Mouse (Mus musculus): ENCODE measurements around the gene Sox8. TPM values are rescaled to one million over a fixed set of nuclear protein-coding genes. Genes with fewer than 3 reads are reported as not detected.

The Sox8 gene
- polyA plus RNA-seq, 1 experiment from 2014 or later, result 12.1 TPM

- Histone ChIP-seq H3K4me1 (peaks cover 45% of the 10 kb centered on the region), H3K27me3 (ENCODE audit: poor library complexity, severe bottlenecking) (peaks cover 58% of the 10 kb centered on the region), H3K4me3 (no peak overlapping the region), H3K9me3 (no peaks in the 10 kb centered on the region), H3K27ac (no peak overlapping the region), H3K36me3 (replicated peaks) (0 out of 2 replicates have a peak, but pooled peaks cover 5% of the 10 kb centered on the region)
- 72% methylated on average over 2 of the region's 2 CpGs for WGBS
- DNase-seq (ENCODE audit: extremely low spot score, low spot score), result no peak
These were observed 5.5 kb upstream of the Sox8 start for GRCm38 (mm10) chr17:25576034-25576433.

GRCm38 (mm10) chr17:25575208-25575971 is 4.9 kb upstream of the Sox8 start:
- DNase-seq (ENCODE audit: extremely low spot score, low spot score), result no peak
- no peaks in the 10 kb centered on the region for H3K9me3 ChIP-seq
- no peak overlapping the region for H3K4me3 ChIP-seq
- peaks cover 60% of the 10 kb centered on the region for H3K27me3 ChIP-seq (ENCODE audit: poor library complexity, severe bottlenecking)
- H3K36me3 ChIP-seq (replicated peaks), result 0 out of 2 replicates have a peak, but pooled peaks cover 3% of the 10 kb centered on the region
- WGBS, result 83% methylated on average over 12 of the region's 12 CpGs
- H3K4me1 ChIP-seq, result peaks cover 50% of the 10 kb centered on the region
- H3K27ac ChIP-seq, result no peak overlapping the region

- Histone ChIP-seq H3K36me3 (replicated peaks) (peaks cover 11% of the 10 kb centered on the region), H3K4me1 (peaks cover 55% of the 10 kb centered on the region), H3K27ac (peak overlapping the region; percentile 81), H3K27me3 (ENCODE audit: poor library complexity, severe bottlenecking) (peaks cover 88% of the 10 kb centered on the region), H3K9me3 (no peaks in the 10 kb centered on the region), H3K4me3 (peak overlapping the region; percentile 73)
- 3% methylated on average over 8 of the region's 8 CpGs for WGBS
- no peak for DNase-seq (ENCODE audit: extremely low spot score, low spot score)
These were observed 951 bp upstream of the Sox8 start for GRCm38 (mm10) chr17:25571453-25571820.

GRCm38 (mm10) chr17:25569833-25570647 is 446 bp downstream of the Sox8 start:
- H3K9me3 ChIP-seq, result no peaks in the 10 kb centered on the region
- H3K27ac ChIP-seq, result peak overlapping the region; percentile 81
- H3K36me3 ChIP-seq (replicated peaks), result peaks cover 11% of the 10 kb centered on the region
- 2% methylated on average over 54 of the region's 54 CpGs for WGBS
- H3K4me1 ChIP-seq, result peaks cover 66% of the 10 kb centered on the region
- peaks cover 93% of the 10 kb centered on the region for H3K27me3 ChIP-seq (ENCODE audit: poor library complexity, severe bottlenecking)
- H3K4me3 ChIP-seq, result peak overlapping the region; percentile 73
- DNase-seq (ENCODE audit: extremely low spot score, low spot score), result no peak

- H3K4me3 ChIP-seq, result peak overlapping the region; percentile 73
- peaks cover 11% of the 10 kb centered on the region for H3K36me3 ChIP-seq (replicated peaks)
- peaks cover 68% of the 10 kb centered on the region for H3K4me1 ChIP-seq
- no peaks in the 10 kb centered on the region for H3K9me3 ChIP-seq
- H3K27ac ChIP-seq, result 0 out of 2 replicates have a peak overlapping the region, but pooled peaks have one; percentile 25
- WGBS, result 71% methylated on average over 11 of the region's 11 CpGs
- DNase-seq (ENCODE audit: extremely low spot score, low spot score), result no peak
- peaks cover 92% of the 10 kb centered on the region for H3K27me3 ChIP-seq (ENCODE audit: poor library complexity, severe bottlenecking)
These were observed 1.6 kb downstream of the Sox8 start for GRCm38 (mm10) chr17:25568880-25569279.

GRCm38 (mm10) chr17:25568206-25568605 is 2.3 kb downstream of the Sox8 start:
- Histone ChIP-seq H3K27me3 (ENCODE audit: poor library complexity, severe bottlenecking) (peaks cover 92% of the 10 kb centered on the region), H3K9me3 (no peaks in the 10 kb centered on the region), H3K36me3 (replicated peaks) (peaks cover 11% of the 10 kb centered on the region), H3K4me3 (peak overlapping the region; percentile 73), H3K4me1 (peaks cover 73% of the 10 kb centered on the region), H3K27ac (no peak overlapping the region; the same call in 1 of the 2 replicates)
- WGBS, result 48% methylated on average over 10 of the region's 10 CpGs
- no peak for DNase-seq (ENCODE audit: extremely low spot score, low spot score)

- 21% methylated on average over 14 of the region's 14 CpGs for WGBS
- Histone ChIP-seq H3K9me3 (no peaks in the 10 kb centered on the region), H3K36me3 (replicated peaks) (peaks cover 11% of the 10 kb centered on the region), H3K4me3 (peak overlapping the region; percentile 73), H3K27me3 (ENCODE audit: poor library complexity, severe bottlenecking) (peaks cover 92% of the 10 kb centered on the region), H3K4me1 (peaks cover 74% of the 10 kb centered on the region), H3K27ac (peak overlapping the region; percentile 56; the same call in 1 of the 2 replicates)
- peak; percentile 77 for DNase-seq (ENCODE audit: extremely low spot score, low spot score)
These were observed 2.7 kb downstream of the Sox8 start for GRCm38 (mm10) chr17:25567745-25568144.

GRCm38 (mm10) chr17:25567261-25567660 is 3.2 kb downstream of the Sox8 start:
- 81% methylated on average over 13 of the region's 13 CpGs for WGBS
- DNase-seq (ENCODE audit: extremely low spot score, low spot score), result no peak
- H3K9me3 ChIP-seq, result no peaks in the 10 kb centered on the region
- peaks cover 92% of the 10 kb centered on the region for H3K27me3 ChIP-seq (ENCODE audit: poor library complexity, severe bottlenecking)
- H3K27ac ChIP-seq, result 0 out of 2 replicates have a peak overlapping the region, but pooled peaks have one; percentile 56
- H3K36me3 ChIP-seq (replicated peaks), result peaks cover 11% of the 10 kb centered on the region
- H3K4me1 ChIP-seq, result peaks cover 75% of the 10 kb centered on the region
- peak overlapping the region; percentile 73; the same call in 1 of the 2 replicates for H3K4me3 ChIP-seq

GRCm38 (mm10) chr17:25565860-25566600 is 4.5 kb downstream of the Sox8 start:
- DNase-seq (ENCODE audit: extremely low spot score, low spot score), result no peak
- whole genome bisulfite sequencing, result 81% methylated on average over 17 of the region's 17 CpGs

GRCm38 (mm10) chr17:25565244-25565643 is 5.2 kb downstream of the Sox8 start:
- Histone ChIP-seq H3K27me3 (ENCODE audit: poor library complexity, severe bottlenecking) (peaks cover 88% of the 10 kb centered on the region), H3K4me1 (peaks cover 76% of the 10 kb centered on the region), H3K36me3 (replicated peaks) (peaks cover 11% of the 10 kb centered on the region), H3K27ac (peak overlapping the region; percentile 68), H3K9me3 (no peaks in the 10 kb centered on the region), H3K4me3 (no peak overlapping the region)
- WGBS, result 43% methylated on average over 6 of the region's 6 CpGs
- no peak for DNase-seq (ENCODE audit: extremely low spot score, low spot score)

More at GRCm38 (mm10) chr17:25565860-25566600, 4.5 kb downstream of the Sox8 start:
- H3K27ac ChIP-seq, result no peak overlapping the region
- H3K4me1 ChIP-seq, result peaks cover 76% of the 10 kb centered on the region
- no peak overlapping the region for H3K4me3 ChIP-seq
- no peaks in the 10 kb centered on the region for H3K9me3 ChIP-seq
- H3K27me3 ChIP-seq (ENCODE audit: poor library complexity, severe bottlenecking), result peaks cover 85% of the 10 kb centered on the region
- H3K36me3 ChIP-seq (replicated peaks), result peaks cover 11% of the 10 kb centered on the region

- H3K27ac ChIP-seq, result peak overlapping the region; percentile 52; the same call in 1 of the 2 replicates
- DNase-seq (ENCODE audit: extremely low spot score, low spot score), result no peak
- peaks cover 11% of the 10 kb centered on the region for H3K36me3 ChIP-seq (replicated peaks)
- peaks cover 88% of the 10 kb centered on the region for H3K27me3 ChIP-seq (ENCODE audit: poor library complexity, severe bottlenecking)
- H3K4me1 ChIP-seq, result peaks cover 76% of the 10 kb centered on the region
- no peak overlapping the region for H3K4me3 ChIP-seq
- WGBS, result 87% methylated on average over 5 of the region's 5 CpGs
- no peaks in the 10 kb centered on the region for H3K9me3 ChIP-seq
These were observed 6.0 kb downstream of the Sox8 start for GRCm38 (mm10) chr17:25564481-25564880.

All from forebrain, embryonic 10.5 days (tissue).